Mouse (Mus musculus) neural tube, embryonic 15.5 days (tissue): Measurements from ENCODE around the gene Neb. TPM values are rescaled to one million over a fixed set of nuclear protein-coding genes. Genes with fewer than 3 reads are reported as not detected.
"Not testable (repeated sequence)": the region's sequence is repeated elsewhere in the genome, so short reads cannot be mapped to it uniquely, and the experiment has no call there.

ENCODE experiments used
- ATAC-seq: fragments of 200-750 bp; cut with Nextera tagmentation; 2 replicates; pipeline ENCODE4 v1.8.0; 2017; ENCODE audit warnings: mild to moderate bottlenecking, moderate TSS enrichment, moderate library complexity; ENCODE audit not compliant: low FRiP score
- H3K27ac ChIP-seq: fragments of 300-500 bp; sonication (generic); replicated peaks from 2 replicates; pipeline ENCODE4 v1.5.1; 2015; ENCODE audit warnings: mild to moderate bottlenecking, inconsistent platforms
- H3K27me3 ChIP-seq: fragments of 300-500 bp; sonication (generic); replicated peaks from 2 replicates; pipeline ENCODE4 v1.6.1; 2015; ENCODE audit warnings: inconsistent platforms
- H3K36me3 ChIP-seq: fragments of 300-500 bp; sonication (generic); 2 replicates; pipeline ENCODE4 v1.6.1; 2015; ENCODE audit warnings: inconsistent platforms
- H3K4me1 ChIP-seq: fragments of 300-500 bp; sonication (generic); 2 replicates; pipeline ENCODE4 v1.6.1; 2015; ENCODE audit warnings: inconsistent platforms
- H3K4me2 ChIP-seq: fragments of 300-500 bp; sonication (generic); 2 replicates; pipeline ENCODE4 v1.6.1; 2015; ENCODE audit warnings: inconsistent platforms, mild to moderate bottlenecking, moderate library complexity
- H3K4me3 ChIP-seq: fragments of 300-500 bp; sonication (generic); replicated peaks from 2 replicates; pipeline ENCODE4 v1.5.1; 2015; ENCODE audit warnings: mild to moderate bottlenecking, inconsistent platforms
- H3K9ac ChIP-seq: fragments of 300-500 bp; sonication (generic); replicated peaks from 2 replicates; pipeline ENCODE4 v1.6.1; 2015; ENCODE audit warnings: mild to moderate bottlenecking, inconsistent platforms
- H3K9me3 ChIP-seq: fragments of 300-500 bp; sonication (generic); replicated peaks from 2 replicates; pipeline ENCODE4 v1.6.1; 2016; ENCODE audit warnings: inconsistent platforms
- WGBS: fragments of 180-500 bp; shearing (Covaris S2); methylation state at CpG from one replicate; pipeline ENCODE4 v1.1.7; 2015; ENCODE audit warnings: mixed read lengths; 5-methylcytosine and 5-hydroxymethylcytosine counted together
- microRNA-seq: library from miRNA; unstranded; fragments of <30 nt; microRNA quantifications from one replicate; pipeline ENCODE4, GENCODE M21; 2017
- polyA plus RNA-seq: library from polyadenylated mRNA; unstranded; fragments of >200 nt; fragmentation: Nextera tagmentation; extraction: Ambion mirVana; gene quantifications from 2 replicates; pipeline ENCODE4 v1.2.1, GENCODE M21; 2015

Gene Neb
- polyA plus RNA-seq, 1 experiment from 2014 or later: 12.4 TPM

DNA sequence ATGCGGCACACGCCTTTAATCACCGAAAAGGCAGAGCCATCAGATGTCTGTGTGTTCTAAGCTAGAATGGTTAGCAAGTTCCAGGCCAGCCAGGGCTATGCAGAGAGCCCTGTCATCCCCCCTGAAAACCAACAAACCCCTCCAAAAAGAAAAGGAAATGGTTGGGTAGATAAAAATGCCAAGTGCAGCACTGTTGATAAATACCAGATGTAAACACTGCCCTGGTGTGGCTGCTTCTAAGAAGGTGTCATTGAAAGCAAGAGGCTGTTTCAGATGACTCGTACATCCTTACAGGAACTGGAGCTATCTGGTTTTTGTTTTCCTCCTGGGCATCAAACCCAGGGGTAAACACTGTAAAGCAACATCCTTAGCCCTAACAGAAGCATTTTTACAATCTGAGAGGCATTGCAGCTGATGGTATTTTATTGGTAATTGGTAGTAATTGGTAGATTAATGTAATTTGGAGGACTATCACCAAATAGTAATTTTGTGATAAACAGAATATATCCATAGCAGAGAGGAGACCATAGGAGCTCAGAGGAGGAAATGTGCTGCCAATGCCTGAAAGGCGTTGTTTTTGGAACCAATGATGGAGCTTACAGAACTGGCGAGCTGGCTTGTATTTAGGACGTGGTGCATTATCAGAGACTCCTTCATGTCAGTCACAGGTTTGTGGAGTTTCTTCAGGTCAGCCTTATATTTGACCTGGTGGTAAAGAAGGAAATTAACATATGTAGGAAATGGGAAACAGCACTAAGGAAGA, 208.8 kb downstream of the Neb start:
- H3K9me3 ChIP-seq: no peaks in the 10 kb centered on the region
- H3K36me3 ChIP-seq: no peaks in the 10 kb centered on the region
- no peaks in the 10 kb centered on the region for H3K27me3 ChIP-seq
- ATAC-seq: no peak
- no peak overlapping the region for H3K4me2 ChIP-seq
- 89% methylated on average over 7 of the region's 7 CpGs for WGBS
- H3K4me3 ChIP-seq: no peak overlapping the region
- no peak overlapping the region for H3K27ac ChIP-seq
- H3K9ac ChIP-seq: no peak overlapping the region
- H3K4me1 ChIP-seq: no peaks in the 10 kb centered on the region

DNA sequence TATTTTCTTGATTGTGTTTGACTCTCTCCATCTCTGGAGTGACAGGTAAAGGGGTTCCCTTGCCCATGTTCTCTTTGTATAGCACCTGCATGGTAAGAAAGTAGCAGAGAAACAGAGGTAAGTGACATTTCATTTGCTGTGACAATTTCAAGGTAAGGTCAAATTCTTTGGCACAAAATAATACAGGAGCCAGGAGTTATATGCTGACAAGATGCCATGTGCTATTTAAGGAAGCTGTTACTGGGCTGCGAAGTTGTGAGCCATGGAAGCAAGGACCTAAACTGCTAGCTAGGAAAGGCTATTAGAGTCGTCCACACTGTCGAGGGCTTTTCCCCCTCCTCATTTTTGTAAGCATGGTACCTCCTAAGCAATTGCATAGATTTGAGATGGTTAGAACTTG, 225.2 kb downstream of the Neb start:
- Histone ChIP-seq H3K4me1 (no peaks in the 10 kb centered on the region), H3K27ac (no peak overlapping the region), H3K27me3 (no peaks in the 10 kb centered on the region), H3K9ac (no peak overlapping the region), H3K9me3 (no peaks in the 10 kb centered on the region), H3K4me3 (no peak overlapping the region), H3K4me2 (no peak overlapping the region), H3K36me3 (no peaks in the 10 kb centered on the region)
- ATAC-seq: no peak
- 79% methylated on average over 3 of the region's 3 CpGs for WGBS

DNA sequence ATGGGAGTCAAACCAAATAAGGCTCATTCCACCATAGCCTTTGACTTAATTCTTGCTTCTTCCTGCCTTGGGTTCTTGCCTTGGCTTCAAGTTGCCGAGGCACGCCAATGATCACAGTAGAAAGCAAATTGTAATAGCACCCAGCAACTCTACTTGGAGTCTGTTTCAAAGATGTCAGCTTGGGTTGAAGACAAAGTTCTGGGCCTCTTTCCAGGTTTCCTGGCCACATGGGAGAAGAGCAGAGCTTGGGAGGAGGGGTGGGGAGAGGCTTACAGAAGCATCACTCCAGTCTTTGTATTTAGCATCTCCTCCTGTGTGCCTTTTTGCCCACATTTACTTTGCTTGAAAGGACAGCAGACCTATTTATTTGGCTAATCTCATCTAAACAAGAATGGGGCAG, 244.9 kb downstream of the Neb start:
- no peak overlapping the region for H3K27ac ChIP-seq
- no peak overlapping the region for H3K4me2 ChIP-seq
- ATAC-seq: no peak
- no peaks in the 10 kb centered on the region for H3K4me1 ChIP-seq
- no peak overlapping the region for H3K4me3 ChIP-seq
- 91% methylated on average over 2 of the region's 2 CpGs for WGBS
- H3K9ac ChIP-seq: no peak overlapping the region
- peaks cover 13% of the 10 kb centered on the region; the same call in 1 of the 2 replicates for H3K36me3 ChIP-seq
- no peaks in the 10 kb centered on the region for H3K27me3 ChIP-seq
- no peaks in the 10 kb centered on the region for H3K9me3 ChIP-seq

DNA sequence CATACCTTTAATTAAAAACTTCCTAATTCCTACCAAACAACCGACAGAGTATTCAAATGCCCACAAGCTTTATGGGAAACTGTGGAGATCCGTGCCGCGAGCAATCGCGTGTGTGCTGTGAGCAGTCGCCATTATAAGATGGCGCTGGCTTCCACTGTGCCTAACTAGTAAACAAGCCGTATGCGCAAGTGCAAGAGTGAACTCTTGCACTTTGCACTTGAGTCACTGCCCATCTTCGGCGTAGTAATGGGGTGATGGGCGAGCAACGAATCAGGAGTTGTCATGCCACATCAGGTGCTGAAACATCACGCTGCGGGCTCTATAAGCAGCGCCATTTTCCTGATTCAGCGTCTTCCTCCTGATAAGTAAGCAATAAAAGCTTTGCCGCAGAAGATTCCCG, 246.9 kb downstream of the Neb start:
- H3K36me3 ChIP-seq: peaks cover 12% of the 10 kb centered on the region
- not testable (repeated sequence) for H3K27me3 ChIP-seq, H3K4me1 ChIP-seq, H3K27ac ChIP-seq, H3K4me2 ChIP-seq, H3K9me3 ChIP-seq, H3K4me3 ChIP-seq, H3K9ac ChIP-seq, ATAC-seq
- 98% methylated on average over 20 of the region's 20 CpGs for WGBS

DNA sequence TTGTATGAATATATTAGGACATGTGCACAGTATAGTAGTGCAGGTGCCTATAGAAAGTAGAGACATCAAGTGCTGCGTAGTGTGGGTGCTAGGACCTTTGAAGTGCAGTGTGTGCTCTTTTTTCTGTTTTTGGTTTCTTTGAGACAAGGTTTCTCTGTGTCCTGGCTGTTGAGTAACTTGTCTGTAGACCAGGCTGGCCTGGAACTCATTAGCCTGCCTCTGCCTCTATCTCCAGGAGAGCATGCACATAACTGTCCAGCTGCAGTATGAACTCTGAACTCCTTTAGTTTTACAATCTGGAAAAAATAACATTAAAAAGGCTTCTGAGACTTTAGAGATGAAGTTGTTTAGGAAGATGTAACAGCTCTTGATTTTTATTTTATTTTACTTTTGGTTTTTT, 264.2 kb downstream of the Neb start:
- peaks cover 53% of the 10 kb centered on the region for H3K36me3 ChIP-seq

More for the DNA sequence above, 264.2 kb downstream of the Neb start:
- WGBS: 96% methylated on average over 1 of the region's 1 CpGs
- Histone ChIP-seq H3K4me2 (no peak overlapping the region), H3K27ac (no peak overlapping the region), H3K4me1 (no peaks in the 10 kb centered on the region), H3K9me3 (no peaks in the 10 kb centered on the region), H3K27me3 (no peaks in the 10 kb centered on the region), H3K9ac (no peak overlapping the region), H3K4me3 (no peak overlapping the region)
- ATAC-seq: no peak

Small RNA genes within 50 kb of the gene (microRNA-seq; reads per million reads assigned to microRNA genes)
- not detected for gene Gm22095

Other genes starting within 250 kb of the Neb start
- gene Arl5a, start 46.4 kb upstream of the Neb start, polyA plus RNA-seq: 34.5 and 37.6 TPM in 2 replicates